Mouse (Mus musculus): ENCODE measurements at regions not wholly inside any gene's neighbourhood (a gene's known extent, or its start where the extent isn't known, plus 50 kb on each side); places are given as distances from the start of the nearest gene placed in this dataset.

DNA sequence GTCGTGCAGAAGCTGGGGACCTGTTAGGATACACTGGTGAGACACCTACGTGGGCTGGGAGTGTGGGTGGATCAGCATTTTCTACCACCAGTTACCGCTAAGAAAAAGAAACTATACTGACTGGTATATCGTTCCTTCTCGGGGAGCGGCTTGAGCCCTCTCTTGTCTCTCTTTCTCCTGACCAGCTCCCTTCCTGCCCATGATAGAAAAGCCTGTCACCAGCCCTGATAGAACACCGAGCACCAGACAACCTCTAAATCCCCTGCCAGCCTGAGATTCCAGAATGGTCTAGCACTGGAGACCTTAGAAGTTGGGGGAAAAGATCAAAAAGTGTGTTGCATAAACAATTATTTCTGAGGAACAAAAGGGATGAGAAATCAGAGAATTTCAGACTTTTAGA lies 76.3 kb upstream of the Kcnd3 start:
- no peaks in the 10 kb centered on the region for H3K27me3 ChIP-seq (ENCODE audit: control insufficient read depth, insufficient read depth, low read length, poor library complexity, severe bottlenecking)
- DNase-seq (ENCODE audit: low read depth, low spot score), result no peak
- no peaks in the 10 kb centered on the region for H3K36me3 ChIP-seq (ENCODE audit: control insufficient read depth, insufficient read depth, low read length, poor library complexity, severe bottlenecking)

DNA sequence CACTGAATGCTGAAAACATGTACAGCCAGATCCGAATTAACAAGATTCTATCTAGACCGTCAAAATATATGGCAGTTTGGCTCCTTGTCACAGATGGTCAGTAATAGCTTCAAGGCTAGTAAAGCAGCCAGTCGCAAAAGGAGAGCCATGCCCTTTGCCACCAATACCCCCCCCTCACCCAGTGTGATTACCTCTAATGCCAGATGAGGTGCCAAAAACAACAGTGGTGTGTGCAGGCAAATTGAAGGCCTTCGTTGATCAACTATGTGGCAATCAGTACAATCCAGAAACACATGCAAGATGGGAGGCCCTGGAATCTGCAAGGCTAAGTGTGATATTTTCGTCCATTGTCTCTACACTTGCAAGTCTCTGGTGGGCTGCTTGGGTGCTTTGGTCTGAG lies 75.8 kb upstream of the Kcnd3 start:
- Histone ChIP-seq H3K27me3 (ENCODE audit: control insufficient read depth, insufficient read depth, low read length, poor library complexity, severe bottlenecking) (no peaks in the 10 kb centered on the region), H3K36me3 (ENCODE audit: control insufficient read depth, insufficient read depth, low read length, poor library complexity, severe bottlenecking) (no peaks in the 10 kb centered on the region)
- DNase-seq (ENCODE audit: low read depth, low spot score), result no peak

DNA sequence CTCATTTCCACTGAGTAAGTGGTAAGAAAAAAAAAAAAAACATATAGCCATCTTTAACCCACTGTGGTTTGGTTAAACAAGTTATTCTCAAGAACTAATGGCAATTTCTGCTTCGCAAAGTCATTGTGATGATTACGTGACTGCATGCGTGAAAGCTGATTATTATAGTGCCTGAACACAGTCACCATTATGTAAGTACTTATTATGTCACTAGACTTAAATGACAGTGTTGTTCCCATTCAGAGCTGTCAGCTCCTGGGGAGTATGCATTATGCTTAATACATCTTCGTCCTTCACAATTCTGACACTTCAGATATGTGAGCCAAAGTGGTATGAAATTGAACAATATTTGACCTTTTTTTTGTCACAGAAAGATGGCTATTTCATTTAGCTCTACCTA lies 71.3 kb upstream of the Kcnd3 start:
- H3K36me3 ChIP-seq (ENCODE audit: control insufficient read depth, insufficient read depth, low read length, poor library complexity, severe bottlenecking), result no peaks in the 10 kb centered on the region
- no peaks in the 10 kb centered on the region for H3K27me3 ChIP-seq (ENCODE audit: control insufficient read depth, insufficient read depth, low read length, poor library complexity, severe bottlenecking)
- no peak for DNase-seq (ENCODE audit: low read depth, low spot score)

GRCm38 (mm10) chr3:105392611-105393514 lies 59.3 kb upstream of the Kcnd3 start:
- Histone ChIP-seq H3K27me3 (ENCODE audit: control insufficient read depth, insufficient read depth, low read length, poor library complexity, severe bottlenecking) (no peaks in the 10 kb centered on the region), H3K36me3 (ENCODE audit: control insufficient read depth, insufficient read depth, low read length, poor library complexity, severe bottlenecking) (no peaks in the 10 kb centered on the region)
- no peak for DNase-seq (ENCODE audit: low read depth, low spot score)

Data from splenic B cell, adult 2 months (primary cell).